Mouse (Mus musculus) megakaryocyte-erythroid progenitor cell, adult 5-6 weeks (primary cell): ENCODE measurements at regions not wholly inside any gene's neighbourhood (a gene's known extent, or its start where the extent isn't known, plus 50 kb on each side); places are given as distances from the start of the nearest gene placed in this dataset.

Experiments
- ATAC-seq: replicated peaks from 2 replicates; pipeline ENCODE4 v1.8.0; 2016; ENCODE audit warnings: mild to moderate bottlenecking, inconsistent platforms; ENCODE audit not compliant: severe bottlenecking, poor library complexity, low FRiP score, low TSS enrichment

DNA sequence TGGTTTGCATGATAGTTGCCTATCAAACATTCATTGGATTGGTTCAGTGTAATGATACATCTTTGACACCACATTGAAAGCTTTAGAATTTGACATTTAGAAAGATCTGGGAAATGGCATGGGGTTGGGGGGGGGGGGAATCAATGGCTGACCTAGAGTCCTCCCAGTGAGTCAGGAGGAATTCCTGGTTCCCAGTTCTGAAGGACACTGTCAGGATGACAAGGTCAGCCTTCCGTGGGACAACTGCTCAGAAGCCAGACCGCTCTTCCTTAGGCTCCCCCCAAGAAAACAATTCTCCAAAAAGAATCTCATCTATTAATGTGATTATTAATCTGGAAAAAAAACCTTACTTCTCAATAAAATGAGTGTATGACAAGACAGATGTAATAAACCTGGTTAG, 132.1 kb upstream of the Grik3 start:
- no peak for ATAC-seq

GRCm38 (mm10) chr4:125356441-125356840, 134.1 kb upstream of the Grik3 start:
- no peak for ATAC-seq

GRCm38 (mm10) chr4:125354742-125355141, 135.8 kb upstream of the Grik3 start:
- ATAC-seq = no peak

DNA sequence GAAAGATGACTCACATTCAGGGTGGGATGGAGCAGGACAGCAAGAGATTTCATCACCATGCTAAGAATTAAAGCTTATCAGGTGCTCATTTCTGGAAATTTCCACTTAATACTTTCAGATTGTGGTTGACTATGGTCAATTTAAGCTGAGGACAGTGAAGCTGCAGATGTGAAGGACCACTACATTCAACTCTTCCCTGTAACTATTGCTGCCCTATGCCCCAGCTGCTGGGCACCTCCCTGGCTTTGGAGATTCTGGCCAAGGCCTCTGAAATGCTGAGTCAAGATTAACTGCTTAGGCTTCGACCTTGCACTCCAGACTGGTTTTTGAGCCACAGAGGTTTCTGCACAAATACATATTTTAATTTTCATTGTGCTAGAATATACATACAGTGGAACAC, 140.4 kb upstream of the Grik3 start:
- no peak for ATAC-seq

GRCm38 (mm10) chr4:125339056-125339455, 151.4 kb upstream of the Grik3 start:
- ATAC-seq = no peak

- ATAC-seq = no peak
These were observed 161.7 kb upstream of the Grik3 start for GRCm38 (mm10) chr4:125328806-125329205.

DNA sequence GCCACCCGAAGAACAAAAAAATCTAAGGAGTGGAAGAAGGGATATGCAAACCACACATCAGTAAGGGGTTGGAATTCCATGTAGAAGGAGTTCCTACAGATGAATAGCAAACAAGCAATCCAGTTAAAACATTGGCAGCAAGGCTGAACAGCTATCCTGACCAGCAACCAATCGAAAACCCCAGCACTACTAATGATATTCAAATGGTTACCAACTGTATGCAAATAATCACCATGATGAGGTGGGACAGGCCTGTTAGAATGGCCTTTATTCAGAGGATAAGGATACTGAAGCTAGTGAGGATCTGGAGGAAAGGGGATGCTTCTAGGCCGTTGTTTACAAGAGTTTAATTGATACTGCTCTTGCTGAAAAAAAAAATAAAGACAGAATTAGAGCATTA, 166.0 kb upstream of the Grik3 start:
- ATAC-seq = no peak

DNA sequence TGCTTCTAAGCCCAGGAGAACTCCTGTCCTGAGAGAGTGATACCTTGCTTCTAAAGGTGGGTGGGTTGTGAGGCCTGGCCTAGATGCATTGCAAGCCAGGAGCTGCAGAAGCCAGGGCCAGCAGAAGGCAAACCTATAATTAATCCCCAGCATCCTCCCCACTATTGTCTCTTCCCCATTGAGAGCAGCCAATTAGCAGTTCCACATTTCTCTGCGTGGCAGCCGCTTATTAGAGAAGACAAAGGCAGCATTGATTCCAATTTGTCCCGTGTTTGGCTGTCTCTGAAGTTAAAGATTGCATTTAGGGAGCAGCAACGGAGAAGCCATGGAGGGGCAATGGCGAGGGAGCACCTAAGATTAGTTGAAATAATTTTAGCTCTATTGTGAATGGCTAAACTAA, 171.2 kb upstream of the Grik3 start:
- no peak for ATAC-seq

- ATAC-seq = no peak
These were observed 172.2 kb upstream of the Grik3 start for GRCm38 (mm10) chr4:125318293-125318692.

DNA sequence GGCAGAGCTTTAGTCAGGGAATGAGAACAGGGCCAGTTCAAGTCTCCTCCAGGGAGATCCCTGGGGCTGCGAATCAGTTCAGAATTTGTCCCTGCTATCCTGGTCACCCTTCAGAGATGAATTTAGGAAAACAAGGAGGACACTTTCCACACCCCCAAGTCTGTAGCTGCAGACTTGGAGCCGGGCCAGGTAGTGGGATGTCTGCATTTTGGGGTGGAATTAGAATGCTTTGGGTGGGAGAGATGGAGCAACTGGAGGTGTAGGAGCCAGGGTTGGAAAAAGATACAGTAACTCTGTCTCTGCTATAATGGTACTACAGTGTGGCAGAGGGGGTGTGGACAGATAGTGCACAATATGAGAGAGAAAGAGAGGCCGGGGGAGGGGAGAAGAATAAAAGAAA, 173.6 kb upstream of the Grik3 start:
- no peak for ATAC-seq

GRCm38 (mm10) chr4:125315818-125316217, 174.7 kb upstream of the Grik3 start:
- ATAC-seq = no peak

DNA sequence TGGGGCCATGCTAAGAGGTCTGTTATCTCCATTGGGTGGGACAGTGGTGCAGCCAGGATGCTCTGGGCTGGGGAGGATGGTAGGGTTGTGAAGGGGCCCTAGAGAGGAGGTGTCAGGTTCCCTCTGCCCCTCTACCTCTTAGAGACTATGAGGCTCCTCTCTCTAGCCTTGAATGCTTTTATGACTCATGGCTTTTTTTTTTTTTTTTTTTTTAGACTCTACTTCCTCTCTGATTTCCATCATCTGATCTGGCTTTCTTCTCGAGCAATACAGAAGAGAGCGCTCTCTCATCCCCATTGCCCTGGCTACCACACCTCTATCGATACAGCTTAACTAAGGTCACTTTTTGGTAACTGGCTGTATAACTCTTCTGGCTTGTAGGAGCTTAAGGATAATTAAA, 176.6 kb upstream of the Grik3 start:
- ATAC-seq = no peak

DNA sequence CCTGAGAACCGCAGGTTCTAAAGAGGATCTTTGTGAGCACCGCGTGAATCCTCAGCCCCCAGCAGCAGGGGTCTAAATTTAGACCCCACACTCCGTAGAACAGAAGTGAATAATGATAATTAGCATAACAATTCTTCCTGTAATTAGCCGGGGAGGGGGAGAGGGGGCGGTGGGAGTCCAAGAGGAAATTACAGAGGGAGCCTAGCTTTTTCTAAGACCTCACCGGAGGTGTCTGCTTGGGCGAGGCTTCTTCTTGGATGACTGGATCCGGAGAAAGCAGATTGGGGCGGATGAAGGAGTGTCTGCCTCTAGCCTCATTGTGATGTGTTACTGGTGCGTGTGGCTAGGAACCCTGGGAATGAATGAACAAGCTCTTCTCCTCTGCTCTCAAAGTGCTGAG, 177.2 kb upstream of the Grik3 start:
- ATAC-seq = no peak

- ATAC-seq = no peak
These were observed 180.5 kb upstream of the Zc3h12a start for GRCm38 (mm10) chr4:125308171-125308570.

DNA sequence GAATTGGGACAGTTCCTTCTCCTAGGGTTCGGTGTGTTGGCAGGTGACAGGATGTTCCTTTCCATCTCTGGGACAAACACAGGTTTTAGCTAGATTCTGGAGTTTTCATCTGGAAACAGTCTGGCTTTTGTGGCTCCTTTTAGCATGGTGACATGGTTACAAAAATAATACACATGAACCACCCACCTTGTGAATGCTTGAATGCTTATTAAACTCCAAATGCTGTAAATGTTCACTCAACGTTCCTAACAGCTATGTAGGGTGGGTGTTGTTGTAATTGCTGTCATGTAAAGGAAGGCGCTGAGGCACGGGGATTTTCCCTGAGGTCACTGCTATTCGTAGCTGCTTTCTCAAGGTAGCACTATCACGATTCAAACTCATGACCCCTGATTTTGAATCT, 178.1 kb upstream of the Zc3h12a start:
- no peak for ATAC-seq

- ATAC-seq = no peak
These were observed 175.0 kb upstream of the Zc3h12a start for GRCm38 (mm10) chr4:125302660-125303059.

DNA sequence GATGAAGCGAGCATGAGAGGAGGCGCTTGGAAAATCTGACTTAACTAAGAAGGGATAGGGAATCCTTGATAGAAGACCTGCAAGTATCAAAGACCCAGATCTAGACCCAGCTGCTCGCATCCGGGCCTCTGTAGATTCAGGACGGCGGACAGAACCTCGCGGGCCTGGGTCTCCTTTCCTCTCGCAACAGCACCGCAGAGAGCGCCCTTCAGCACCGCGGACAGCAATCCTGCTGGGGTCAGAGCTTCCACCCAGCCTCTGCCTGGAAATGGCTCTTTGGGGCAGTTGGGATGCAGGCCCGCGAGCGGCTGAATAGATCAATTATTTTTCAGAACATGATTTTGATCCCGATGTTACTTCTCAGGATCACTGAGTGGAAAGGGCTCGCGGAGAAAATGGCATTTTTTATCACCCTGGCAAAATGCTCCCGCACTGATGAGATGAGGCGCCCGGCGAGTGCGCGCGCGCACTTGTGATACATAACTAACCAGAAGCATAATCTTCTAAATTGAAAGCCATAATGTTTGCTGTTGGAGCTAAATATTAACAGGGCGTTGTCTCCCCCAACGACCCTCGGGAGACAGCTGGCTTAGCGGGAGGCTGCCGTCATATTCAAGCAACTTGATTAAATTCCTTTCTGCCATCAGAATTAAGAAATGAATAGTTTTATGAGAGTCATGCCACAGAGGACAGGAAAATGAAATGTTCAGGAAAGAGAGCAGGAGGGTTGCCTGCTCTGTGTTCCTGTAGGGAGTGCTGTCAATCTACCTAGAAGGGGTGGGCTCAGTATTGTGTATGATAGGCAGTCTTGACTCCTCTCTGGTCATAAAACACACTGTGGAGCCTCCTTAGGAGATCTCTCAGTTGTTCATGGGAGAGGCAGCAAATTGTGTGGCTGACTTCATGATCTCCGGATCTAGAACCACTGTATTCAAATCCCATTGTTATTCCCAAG, 173.1 kb upstream of the Zc3h12a start:
- ATAC-seq = peak; percentile 41; the same call in 1 of the 2 replicates

DNA sequence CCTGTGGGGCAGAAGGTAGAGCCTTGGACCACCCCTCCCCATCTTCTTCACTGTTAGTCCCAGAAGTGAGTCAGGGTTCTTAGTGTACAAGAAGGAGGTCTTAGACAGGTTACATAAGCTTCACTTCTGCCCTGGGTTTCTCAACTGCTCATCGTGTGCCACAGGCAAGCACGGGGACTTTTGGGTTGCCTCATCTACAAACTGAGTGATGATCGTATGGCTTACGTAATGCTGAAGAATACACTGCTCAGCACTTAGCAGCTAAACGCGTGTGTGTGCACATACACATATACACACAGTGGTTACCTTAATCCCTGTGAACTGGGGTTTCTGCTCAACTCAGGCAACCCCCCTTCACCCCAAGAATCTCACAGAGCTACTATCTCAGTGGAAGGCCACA, 163.1 kb upstream of the Zc3h12a start:
- ATAC-seq = no peak; the same call in 1 of the 2 replicates

GRCm38 (mm10) chr4:125289709-125290108, 162.1 kb upstream of the Zc3h12a start:
- ATAC-seq = no peak

GRCm38 (mm10) chr4:125289031-125289449, 161.4 kb upstream of the Zc3h12a start:
- ATAC-seq = no peak

GRCm38 (mm10) chr4:125282974-125283319, 155.3 kb upstream of the Zc3h12a start:
- ATAC-seq = no peak
